Mouse (Mus musculus) stomach, embryonic 16.5 days (tissue): ENCODE measurements at regions not wholly inside any gene's neighbourhood (a gene's known extent, or its start where the extent isn't known, plus 50 kb on each side); places are given as distances from the start of the nearest gene placed in this dataset.
A peak's percentile ranks its signal among the peaks of the same experiment; 100 is the strongest.
"Not testable (repeated sequence)": the region's sequence is repeated elsewhere in the genome, so short reads cannot be mapped to it uniquely, and the experiment has no call there.

Experiments used
- ATAC-seq: fragments of 200-750 bp; cut with Nextera tagmentation; 2 replicates; pipeline ENCODE4 v1.8.0; 2017; ENCODE audit warnings: moderate number of reproducible peaks, moderate TSS enrichment; ENCODE audit not compliant: insufficient read depth, low FRiP score
- H3K27ac ChIP-seq: fragments of 300-500 bp; sonication (generic); 2 replicates; pipeline ENCODE4 v1.5.1; 2014; ENCODE audit warnings: low read length
- H3K27me3 ChIP-seq: fragments of 300-500 bp; sonication (generic); 2 replicates; pipeline ENCODE4 v1.6.1; 2014; ENCODE audit warnings: low read length, control low read depth, mixed read lengths; ENCODE audit not compliant: control insufficient read depth, insufficient read depth
- H3K36me3 ChIP-seq: fragments of 300-500 bp; sonication (generic); 2 replicates; pipeline ENCODE4 v1.6.1; 2014; ENCODE audit warnings: low read length; ENCODE audit not compliant: control insufficient read depth, insufficient read depth
- H3K4me1 ChIP-seq: fragments of 300-500 bp; sonication (generic); 2 replicates; pipeline ENCODE4 v1.6.1; 2014; ENCODE audit warnings: low read length, control low read depth, mixed read lengths; ENCODE audit not compliant: control insufficient read depth, insufficient read depth
- H3K4me2 ChIP-seq: fragments of 300-500 bp; sonication (generic); 2 replicates; pipeline ENCODE4 v1.6.1; 2014; ENCODE audit warnings: low read depth, low read length, mixed read lengths
- H3K4me3 ChIP-seq: fragments of 300-500 bp; sonication (generic); replicated peaks from 2 replicates; pipeline ENCODE4 v1.5.1; 2014; ENCODE audit warnings: mild to moderate bottlenecking, low read length
- H3K9ac ChIP-seq: fragments of 300-500 bp; sonication (generic); 2 replicates; pipeline ENCODE4 v1.6.1; 2014; ENCODE audit warnings: low read length
- H3K9me3 ChIP-seq: fragments of 300-500 bp; sonication (generic); replicated peaks from 2 replicates; pipeline ENCODE4 v1.6.1; 2016; ENCODE audit warnings: low read length, control low read depth; ENCODE audit not compliant: control insufficient read depth
- WGBS: fragments of 180-500 bp; shearing (Covaris S2); extraction: QIAGEN DNeasy Blood & Tissue Kit; methylation state at CpG from one replicate; pipeline ENCODE4 v1.1.7; 2014; 5-methylcytosine and 5-hydroxymethylcytosine counted together

DNA sequence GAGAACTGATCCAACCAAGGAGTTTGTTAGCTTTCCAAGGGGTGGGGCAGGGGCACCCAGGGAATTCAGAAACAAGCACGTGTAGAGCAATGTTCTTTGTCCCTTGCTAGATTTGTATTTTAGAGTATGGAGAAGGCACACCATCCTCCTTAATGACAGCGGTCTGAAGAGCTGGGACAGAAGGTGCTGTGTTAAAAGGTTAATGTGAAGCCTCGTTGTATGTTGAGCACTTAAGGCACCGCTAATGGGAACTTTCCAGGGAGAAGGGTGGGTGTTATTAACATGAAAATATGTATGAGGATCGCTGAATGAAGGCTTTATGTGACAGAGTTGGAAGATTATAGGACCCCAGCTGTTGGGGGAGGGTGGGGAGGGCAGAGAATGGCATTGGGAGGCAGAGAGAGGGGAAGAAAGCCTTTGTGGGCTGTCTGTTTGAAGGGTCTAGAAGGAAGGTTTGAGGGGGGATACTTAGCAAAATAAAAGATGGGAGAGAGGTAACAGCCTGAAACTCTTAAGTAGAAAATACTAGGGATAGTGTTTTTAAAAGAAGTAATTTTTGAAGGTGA is 105.6 kb upstream of the Map3k1 start:
- 44% methylated on average over 5 of the region's 5 CpGs for WGBS
- Histone ChIP-seq H3K9ac (no peak overlapping the region), H3K27ac (no peak overlapping the region), H3K4me2 (no peak overlapping the region), H3K4me3 (no peak overlapping the region), H3K27me3 (no peaks in the 10 kb centered on the region), H3K4me1 (peaks cover 8% of the 10 kb centered on the region; the same call in 1 of the 2 replicates), H3K36me3 (no peaks in the 10 kb centered on the region), H3K9me3 (no peaks in the 10 kb centered on the region)
- no peak for ATAC-seq

DNA sequence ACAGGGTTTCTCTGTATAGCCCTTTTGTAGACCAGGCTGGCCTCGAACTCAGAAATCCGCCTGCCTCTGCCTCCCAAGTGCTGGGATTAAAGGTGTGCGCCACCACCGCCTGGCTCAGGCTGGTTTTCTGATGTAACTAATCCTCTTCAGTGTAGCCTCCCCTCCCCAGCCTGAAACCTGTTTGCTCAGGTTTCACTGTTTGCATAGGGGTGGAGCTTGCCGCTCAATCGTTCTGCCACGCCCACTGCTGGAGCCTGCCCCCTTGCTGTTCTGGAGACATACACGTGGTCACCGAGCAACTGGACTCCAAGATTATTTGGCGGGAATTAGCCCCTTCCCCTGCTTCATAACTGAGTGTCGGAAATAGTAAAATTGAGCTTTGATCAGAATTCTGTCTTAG is 110.6 kb upstream of the Map3k1 start:
- not testable (repeated sequence) for H3K27ac ChIP-seq, H3K4me1 ChIP-seq, H3K27me3 ChIP-seq, H3K9ac ChIP-seq, H3K36me3 ChIP-seq, H3K4me3 ChIP-seq, ATAC-seq, H3K4me2 ChIP-seq
- WGBS, result 63% methylated on average over 11 of the region's 11 CpGs
- peaks cover 13% of the 10 kb centered on the region; the same call in 1 of the 2 replicates for H3K9me3 ChIP-seq

DNA sequence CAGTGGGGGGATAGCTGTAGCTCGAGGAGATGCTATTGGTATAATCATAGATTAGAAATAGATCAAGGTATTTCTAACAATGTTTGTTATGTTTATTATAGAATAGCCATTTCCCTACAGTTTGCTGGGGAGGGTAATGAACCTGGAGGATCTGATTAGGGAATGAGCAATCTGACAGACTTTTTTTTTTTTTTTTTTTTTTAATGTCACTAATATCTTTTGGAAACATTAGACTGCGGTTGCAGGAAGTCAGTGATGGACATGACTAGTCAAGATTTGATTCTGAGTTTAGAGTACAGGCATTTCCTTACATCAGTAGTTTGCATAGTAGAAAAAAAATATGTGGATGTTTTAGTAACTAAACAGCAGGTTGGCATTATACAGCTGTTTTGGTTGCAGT is 111.7 kb upstream of the Map3k1 start:
- Histone ChIP-seq H3K36me3 (no peaks in the 10 kb centered on the region), H3K4me1 (no peaks in the 10 kb centered on the region), H3K27me3 (no peaks in the 10 kb centered on the region), H3K27ac (no peak overlapping the region), H3K9ac (no peak overlapping the region), H3K9me3 (peaks cover 13% of the 10 kb centered on the region; the same call in 1 of the 2 replicates), H3K4me3 (no peak overlapping the region), H3K4me2 (no peak overlapping the region)
- WGBS, result 86% methylated on average over 2 of the region's 2 CpGs
- no peak for ATAC-seq

DNA sequence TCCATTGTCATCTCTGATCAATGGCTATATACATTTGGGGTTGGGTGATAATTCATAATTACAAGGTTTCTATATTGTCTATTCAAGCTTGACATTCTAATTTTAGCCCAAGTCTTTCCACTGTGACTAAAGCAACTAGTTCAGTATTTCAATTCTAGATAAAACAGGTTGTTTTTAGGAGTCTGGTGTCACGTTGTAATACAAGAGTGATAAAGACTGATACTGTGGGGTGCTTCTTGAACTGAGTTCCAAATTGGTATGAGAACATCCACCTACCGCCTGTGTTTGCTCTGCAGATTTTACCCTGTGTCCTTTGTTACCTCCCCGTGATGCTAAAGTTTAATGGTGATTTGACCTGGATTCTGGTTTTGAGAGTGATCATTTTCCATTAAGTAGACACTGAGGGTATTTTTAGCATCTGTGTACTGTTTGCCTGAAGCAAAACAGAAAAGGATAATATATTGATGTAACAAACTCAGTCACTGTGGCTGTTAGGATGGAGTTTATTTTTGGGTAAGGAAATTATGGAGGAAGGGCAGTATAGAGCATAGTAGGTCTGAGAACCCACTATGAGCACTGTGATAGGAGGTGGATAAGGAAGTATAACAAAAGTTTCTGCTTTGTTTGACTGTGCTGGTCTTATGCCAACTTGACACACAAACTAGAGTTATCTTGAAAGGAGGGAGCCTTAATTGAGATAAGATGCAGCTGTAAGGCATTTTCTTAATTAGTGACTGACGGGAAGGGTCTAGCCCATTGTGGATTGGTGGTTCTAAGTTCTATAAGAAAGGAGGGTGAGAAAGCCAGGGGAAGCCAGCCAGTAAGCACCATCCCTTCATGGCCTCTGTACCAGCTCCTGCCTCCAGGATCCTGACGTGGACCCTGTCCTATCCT is 112.6 kb upstream of the Map3k1 start:
- peaks cover 13% of the 10 kb centered on the region; the same call in 1 of the 2 replicates for H3K9me3 ChIP-seq
- no peak for ATAC-seq
- whole genome bisulfite sequencing, result 88% methylated on average over 5 of the region's 5 CpGs
- H3K4me2 ChIP-seq, result no peak overlapping the region
- no peaks in the 10 kb centered on the region for H3K4me1 ChIP-seq
- H3K36me3 ChIP-seq, result no peaks in the 10 kb centered on the region
- no peak overlapping the region for H3K27ac ChIP-seq
- H3K4me3 ChIP-seq, result no peak overlapping the region
- no peak overlapping the region for H3K9ac ChIP-seq
- no peaks in the 10 kb centered on the region for H3K27me3 ChIP-seq

DNA sequence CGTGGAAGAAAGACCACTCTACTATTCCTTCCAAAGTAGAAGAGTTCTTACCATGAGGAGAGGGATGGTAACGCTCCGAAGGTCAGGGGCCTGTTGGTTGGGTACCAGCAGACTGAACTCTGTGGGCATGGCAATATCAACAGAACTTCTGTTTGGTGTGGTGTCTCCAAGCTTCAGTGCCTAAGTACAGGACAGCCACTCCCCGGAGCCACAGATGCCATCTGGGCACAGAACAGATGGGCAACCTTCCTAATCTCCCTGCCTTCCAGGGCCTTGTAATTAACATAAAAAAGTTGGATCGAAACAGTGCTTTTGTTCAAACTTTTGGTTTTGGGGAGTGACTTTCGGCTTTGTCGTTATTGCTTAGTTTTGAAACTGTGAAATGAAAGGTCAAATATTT is 116.6 kb upstream of the Map3k1 start:
- Histone ChIP-seq H3K9me3 (peaks cover 13% of the 10 kb centered on the region; the same call in 1 of the 2 replicates), H3K27me3 (no peaks in the 10 kb centered on the region), H3K4me1 (no peaks in the 10 kb centered on the region; the same call in 1 of the 2 replicates), H3K36me3 (no peaks in the 10 kb centered on the region), H3K9ac (no peak overlapping the region), H3K27ac (no peak overlapping the region), H3K4me2 (no peak overlapping the region), H3K4me3 (no peak overlapping the region)
- ATAC-seq, result no peak
- 96% methylated on average over 7 of the region's 7 CpGs for WGBS

DNA sequence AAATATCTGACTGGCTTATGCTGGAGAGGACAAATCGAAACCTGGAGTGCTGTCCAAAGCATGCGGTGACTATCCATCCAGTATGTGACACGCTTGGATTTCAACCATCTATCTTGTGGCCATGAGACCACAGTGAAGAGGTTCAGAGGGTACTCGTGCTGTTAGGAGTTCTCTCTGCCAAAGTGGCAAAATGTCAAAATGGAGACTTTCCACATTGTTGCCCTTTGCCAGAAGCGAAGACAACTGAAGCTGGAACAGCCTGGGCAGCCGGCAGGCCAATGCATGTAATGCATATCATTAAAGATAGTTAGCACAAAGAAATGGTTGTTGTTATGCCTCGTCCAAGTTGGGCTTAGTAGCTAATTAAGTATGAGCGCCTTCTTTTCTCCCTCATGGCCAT is 118.0 kb upstream of the Map3k1 start:
- Histone ChIP-seq H3K4me3 (no peak overlapping the region), H3K4me2 (no peak overlapping the region), H3K27ac (no peak overlapping the region), H3K9me3 (peaks cover 10% of the 10 kb centered on the region; the same call in 1 of the 2 replicates), H3K4me1 (no peaks in the 10 kb centered on the region; the same call in 1 of the 2 replicates), H3K27me3 (no peaks in the 10 kb centered on the region), H3K9ac (no peak overlapping the region), H3K36me3 (no peaks in the 10 kb centered on the region)
- ATAC-seq, result no peak
- WGBS, result 82% methylated on average over 8 of the region's 8 CpGs

DNA sequence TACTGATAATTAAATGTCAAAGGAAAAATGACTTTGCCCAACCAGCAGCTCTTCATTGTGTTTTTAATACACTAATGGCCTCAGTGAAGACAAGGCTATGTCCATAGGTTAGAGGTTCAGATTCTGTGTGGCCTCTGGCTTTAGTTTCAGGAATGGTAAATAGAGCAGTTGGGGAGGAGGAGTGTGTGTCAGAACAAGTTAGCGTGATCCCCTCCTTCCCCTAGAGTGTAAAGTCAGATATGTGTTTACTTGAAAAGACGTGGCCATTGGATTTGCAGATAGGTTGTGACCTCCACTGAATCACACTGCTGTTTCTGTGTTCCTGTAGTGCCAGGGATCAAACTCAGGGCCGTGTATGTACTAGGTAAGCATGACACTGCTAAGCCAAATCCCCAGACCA is 118.7 kb upstream of the Map3k1 start:
- WGBS, result 40% methylated on average over 3 of the region's 3 CpGs
- no peaks in the 10 kb centered on the region for H3K36me3 ChIP-seq
- 0 out of 2 replicates have a peak, but pooled peaks cover 3% of the 10 kb centered on the region for H3K9me3 ChIP-seq
- no peaks in the 10 kb centered on the region for H3K27me3 ChIP-seq
- no peak overlapping the region for H3K9ac ChIP-seq
- H3K4me2 ChIP-seq, result no peak overlapping the region
- no peak overlapping the region for H3K27ac ChIP-seq
- no peaks in the 10 kb centered on the region; the same call in 1 of the 2 replicates for H3K4me1 ChIP-seq
- no peak overlapping the region for H3K4me3 ChIP-seq
- ATAC-seq, result no peak

DNA sequence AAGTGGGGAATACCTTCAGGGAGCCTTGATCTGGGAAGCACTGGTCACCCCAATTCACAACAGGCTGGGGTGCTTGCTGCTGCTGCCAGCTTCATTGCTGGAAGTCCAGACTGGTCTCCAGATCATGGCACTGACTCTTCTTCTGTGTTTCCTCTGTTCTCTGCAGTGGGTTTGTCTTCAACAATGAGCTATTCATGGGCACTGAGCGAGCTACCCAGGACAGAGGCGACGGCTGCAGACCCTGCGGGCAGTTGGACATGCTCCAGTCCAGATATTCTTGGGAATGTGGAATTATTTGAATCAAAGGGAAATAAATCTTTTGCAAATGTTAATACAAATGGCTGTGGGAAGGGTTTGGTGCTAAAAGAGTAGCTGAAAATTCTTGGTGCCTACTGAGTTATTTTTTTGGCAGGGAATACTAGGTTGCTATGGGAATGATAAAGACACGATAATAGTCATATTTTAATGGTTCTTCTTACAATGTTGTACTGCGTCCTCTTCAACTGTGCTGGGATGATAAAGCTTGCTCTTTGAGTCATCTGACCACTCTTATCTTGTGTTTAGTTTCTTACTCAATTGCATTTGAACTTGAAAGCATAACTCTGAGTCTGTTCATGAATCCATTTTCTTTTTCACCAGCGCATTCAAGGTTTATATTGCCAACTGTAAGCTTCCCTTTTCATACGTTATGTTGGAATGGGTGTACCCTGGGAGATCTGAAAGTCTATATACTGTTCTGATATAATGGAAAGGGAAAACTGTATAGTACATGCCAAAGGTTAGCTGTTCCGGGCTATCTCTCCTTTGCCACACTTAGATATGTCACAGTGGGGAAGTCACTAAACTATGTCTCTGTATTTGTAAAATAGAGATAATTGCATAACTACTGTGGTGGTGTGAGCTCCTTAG is 120.1 kb upstream of the Map3k1 start:
- no peaks in the 10 kb centered on the region for H3K9me3 ChIP-seq
- H3K9ac ChIP-seq, result no peak overlapping the region
- H3K4me2 ChIP-seq, result no peak overlapping the region
- ATAC-seq, result peak; percentile 60; the same call in 1 of the 2 replicates
- H3K27ac ChIP-seq, result no peak overlapping the region; the same call in 1 of the 2 replicates
- peaks cover 5% of the 10 kb centered on the region; the same call in 1 of the 2 replicates for H3K4me1 ChIP-seq
- WGBS, result 74% methylated on average over 9 of the region's 9 CpGs
- H3K36me3 ChIP-seq, result no peaks in the 10 kb centered on the region
- no peaks in the 10 kb centered on the region for H3K27me3 ChIP-seq
- no peak overlapping the region for H3K4me3 ChIP-seq
